Mouse (Mus musculus) stomach, embryonic 16.5 days (tissue): ENCODE data around the gene Iqsec1. TPM values are rescaled to one million over a fixed set of nuclear protein-coding genes. Genes with fewer than 3 reads are reported as not detected.

Experiments used
- ATAC-seq: fragments of 200-750 bp; cut with Nextera tagmentation; 2 replicates; pipeline ENCODE4 v1.8.0; 2017; ENCODE audit warnings: moderate number of reproducible peaks, moderate TSS enrichment; ENCODE audit not compliant: insufficient read depth, low FRiP score
- H3K27ac ChIP-seq: fragments of 300-500 bp; sonication (generic); 2 replicates; pipeline ENCODE4 v1.5.1; 2014; ENCODE audit warnings: low read length
- H3K27me3 ChIP-seq: fragments of 300-500 bp; sonication (generic); 2 replicates; pipeline ENCODE4 v1.6.1; 2014; ENCODE audit warnings: low read length, control low read depth, mixed read lengths; ENCODE audit not compliant: control insufficient read depth, insufficient read depth
- H3K36me3 ChIP-seq: fragments of 300-500 bp; sonication (generic); 2 replicates; pipeline ENCODE4 v1.6.1; 2014; ENCODE audit warnings: low read length; ENCODE audit not compliant: control insufficient read depth, insufficient read depth
- H3K4me1 ChIP-seq: fragments of 300-500 bp; sonication (generic); 2 replicates; pipeline ENCODE4 v1.6.1; 2014; ENCODE audit warnings: low read length, control low read depth, mixed read lengths; ENCODE audit not compliant: control insufficient read depth, insufficient read depth
- H3K4me2 ChIP-seq: fragments of 300-500 bp; sonication (generic); 2 replicates; pipeline ENCODE4 v1.6.1; 2014; ENCODE audit warnings: low read depth, low read length, mixed read lengths
- H3K4me3 ChIP-seq: fragments of 300-500 bp; sonication (generic); replicated peaks from 2 replicates; pipeline ENCODE4 v1.5.1; 2014; ENCODE audit warnings: mild to moderate bottlenecking, low read length
- H3K9ac ChIP-seq: fragments of 300-500 bp; sonication (generic); 2 replicates; pipeline ENCODE4 v1.6.1; 2014; ENCODE audit warnings: low read length
- H3K9me3 ChIP-seq: fragments of 300-500 bp; sonication (generic); replicated peaks from 2 replicates; pipeline ENCODE4 v1.6.1; 2016; ENCODE audit warnings: low read length, control low read depth; ENCODE audit not compliant: control insufficient read depth
- WGBS: fragments of 180-500 bp; shearing (Covaris S2); extraction: QIAGEN DNeasy Blood & Tissue Kit; methylation state at CpG from one replicate; pipeline ENCODE4 v1.1.7; 2014; 5-methylcytosine and 5-hydroxymethylcytosine counted together
- polyA plus RNA-seq: library from polyadenylated mRNA; unstranded; fragments of >200 nt; fragmentation: Nextera tagmentation; extraction: Ambion mirVana; gene quantifications from 2 replicates; pipeline ENCODE4 v1.2.1, GENCODE M21; 2015

The Iqsec1 gene
- polyA plus RNA-seq, 1 experiment from 2014 or later = 8.3 TPM

GRCm38 (mm10) chr6:90780532-90780931, 208.0 kb downstream of the Iqsec1 start:
- Histone ChIP-seq H3K9me3 (no peaks in the 10 kb centered on the region), H3K27ac (no peak overlapping the region), H3K9ac (no peak overlapping the region), H3K4me3 (no peak overlapping the region), H3K4me2 (no peak overlapping the region), H3K36me3 (no peaks in the 10 kb centered on the region), H3K27me3 (no peaks in the 10 kb centered on the region), H3K4me1 (peaks cover 7% of the 10 kb centered on the region)
- no peak for ATAC-seq
- WGBS = 51% methylated on average over 2 of the region's 2 CpGs

DNA sequence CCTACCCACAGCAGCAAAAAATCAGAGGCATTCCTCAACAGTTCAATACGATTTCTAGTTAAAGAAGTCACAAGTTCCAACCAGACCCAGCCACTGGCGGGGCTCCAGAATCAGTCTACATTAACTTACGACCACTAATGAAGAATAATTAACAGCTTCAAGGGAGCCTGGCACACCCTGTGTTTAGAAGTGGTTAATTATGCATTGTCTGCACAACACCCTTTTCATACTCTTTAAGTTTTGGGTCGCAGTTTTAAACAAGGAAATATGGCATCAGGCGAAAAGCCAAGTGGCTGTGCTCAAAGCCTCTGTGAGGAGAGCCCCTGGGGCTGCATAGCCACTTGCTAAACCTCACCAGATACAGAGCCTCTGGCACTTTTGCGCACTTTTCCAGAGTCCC, 209.6 kb downstream of the Iqsec1 start:
- 71% methylated on average over 6 of the region's 6 CpGs for WGBS
- peaks cover 7% of the 10 kb centered on the region for H3K4me1 ChIP-seq
- no peaks in the 10 kb centered on the region for H3K27me3 ChIP-seq
- ATAC-seq = no peak
- H3K4me3 ChIP-seq = no peak overlapping the region
- H3K9me3 ChIP-seq = no peaks in the 10 kb centered on the region
- no peaks in the 10 kb centered on the region for H3K36me3 ChIP-seq
- no peak overlapping the region for H3K4me2 ChIP-seq
- no peak overlapping the region for H3K9ac ChIP-seq
- no peak overlapping the region for H3K27ac ChIP-seq

GRCm38 (mm10) chr6:90777302-90777701, 211.2 kb downstream of the Iqsec1 start:
- H3K4me3 ChIP-seq = no peak overlapping the region
- peaks cover 6% of the 10 kb centered on the region for H3K4me1 ChIP-seq
- H3K4me2 ChIP-seq = no peak overlapping the region
- H3K9ac ChIP-seq = no peak overlapping the region
- 79% methylated on average over 1 of the region's 1 CpGs for WGBS
- no peaks in the 10 kb centered on the region for H3K9me3 ChIP-seq
- H3K27ac ChIP-seq = no peak overlapping the region
- H3K27me3 ChIP-seq = no peaks in the 10 kb centered on the region
- no peak for ATAC-seq
- H3K36me3 ChIP-seq = no peaks in the 10 kb centered on the region

DNA sequence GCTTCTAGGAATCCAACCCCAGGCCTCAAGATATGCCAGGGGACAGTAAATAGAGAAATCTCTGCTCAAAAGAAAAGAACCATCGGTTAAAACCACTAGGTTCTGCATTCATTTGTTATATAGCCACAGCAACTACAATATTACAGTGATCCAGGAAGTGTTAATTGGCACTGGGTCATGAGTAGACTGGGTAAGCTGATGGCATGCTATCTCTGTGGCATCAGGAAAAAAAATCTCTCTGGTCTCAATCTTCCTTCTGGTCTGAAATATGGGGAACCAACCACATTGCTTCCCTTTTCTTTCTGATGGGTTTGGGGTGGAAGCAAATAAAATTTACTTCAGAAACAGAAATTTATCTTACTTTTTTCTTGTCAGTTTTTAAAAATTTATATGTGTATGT, 212.9 kb downstream of the Iqsec1 start:
- no peaks in the 10 kb centered on the region for H3K4me1 ChIP-seq
- no peaks in the 10 kb centered on the region for H3K9me3 ChIP-seq
- WGBS = 85% methylated on average over 1 of the region's 1 CpGs
- no peak overlapping the region for H3K27ac ChIP-seq
- no peaks in the 10 kb centered on the region for H3K27me3 ChIP-seq
- no peaks in the 10 kb centered on the region for H3K36me3 ChIP-seq
- no peak overlapping the region for H3K9ac ChIP-seq
- no peak for ATAC-seq
- no peak overlapping the region for H3K4me3 ChIP-seq
- H3K4me2 ChIP-seq = no peak overlapping the region

DNA sequence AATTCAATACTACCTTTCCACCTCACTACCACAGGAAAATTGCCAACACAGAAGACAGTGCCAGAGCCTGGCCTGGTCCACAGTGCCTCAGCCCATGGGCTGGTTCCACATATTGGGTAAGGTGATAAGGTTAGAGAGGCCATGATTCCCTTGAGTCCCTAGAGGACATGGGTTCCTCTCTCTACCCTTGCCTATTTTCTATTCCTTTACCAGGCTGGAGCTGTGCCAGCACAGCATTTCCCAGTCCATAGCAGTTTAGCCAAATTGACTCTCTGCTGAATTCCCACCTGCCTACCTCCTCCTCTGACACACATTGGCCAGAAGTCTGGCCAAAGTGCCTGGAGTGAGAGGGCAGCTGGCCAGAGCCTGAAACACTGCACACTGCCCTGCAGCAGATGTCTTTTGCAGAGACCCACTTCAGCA, 214.7 kb downstream of the Iqsec1 start:
- no peaks in the 10 kb centered on the region for H3K4me1 ChIP-seq
- H3K27ac ChIP-seq = no peak overlapping the region
- H3K36me3 ChIP-seq = no peaks in the 10 kb centered on the region
- no peaks in the 10 kb centered on the region for H3K9me3 ChIP-seq
- H3K4me2 ChIP-seq = no peak overlapping the region
- H3K27me3 ChIP-seq = no peaks in the 10 kb centered on the region
- ATAC-seq = no peak
- H3K4me3 ChIP-seq = no peak overlapping the region
- no peak overlapping the region for H3K9ac ChIP-seq

DNA sequence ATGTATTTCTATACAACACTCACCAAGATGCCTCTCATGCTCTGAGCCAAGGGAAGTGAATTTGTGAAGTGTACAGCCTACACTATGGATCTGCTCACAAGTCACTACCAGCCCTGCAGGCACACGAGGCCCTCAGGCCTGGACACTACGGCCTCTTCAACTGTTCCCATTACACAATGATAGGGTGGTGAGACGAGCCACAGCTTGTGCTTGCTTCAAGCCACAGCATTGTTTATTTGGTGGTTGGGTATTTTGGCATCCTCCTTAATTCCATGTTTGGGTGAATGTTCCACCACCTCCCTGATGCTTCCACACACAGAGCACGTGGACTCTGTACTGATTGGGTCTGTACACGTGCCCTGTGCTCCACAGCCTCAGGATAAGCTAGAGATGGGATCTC, 216.4 kb downstream of the Iqsec1 start:
- no peak overlapping the region for H3K4me2 ChIP-seq
- no peaks in the 10 kb centered on the region for H3K9me3 ChIP-seq
- no peaks in the 10 kb centered on the region for H3K27me3 ChIP-seq
- H3K36me3 ChIP-seq = no peaks in the 10 kb centered on the region
- no peak overlapping the region for H3K9ac ChIP-seq
- 74% methylated on average over 5 of the region's 5 CpGs for WGBS
- ATAC-seq = no peak
- no peak overlapping the region for H3K27ac ChIP-seq
- no peaks in the 10 kb centered on the region for H3K4me1 ChIP-seq
- H3K4me3 ChIP-seq = no peak overlapping the region

DNA sequence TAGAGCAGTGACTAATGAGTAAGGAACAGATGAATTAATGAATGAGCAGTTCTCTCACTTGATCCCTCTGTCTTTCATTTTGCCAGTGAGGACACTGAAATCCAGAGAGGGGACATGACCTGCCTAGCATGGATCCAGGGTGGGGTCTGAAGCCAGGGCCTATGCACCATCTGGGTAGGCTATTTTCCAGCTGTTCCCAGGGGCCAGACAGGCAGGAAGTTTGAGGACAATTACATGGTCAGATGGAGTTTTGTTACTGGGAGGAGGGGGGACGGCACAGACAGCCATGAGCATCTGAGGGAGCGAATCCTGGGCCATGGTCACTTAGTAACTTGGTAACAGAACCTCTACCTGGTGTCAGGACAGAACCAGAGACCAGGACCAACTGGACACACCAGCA, 220.0 kb downstream of the Iqsec1 start:
- 62% methylated on average over 2 of the region's 2 CpGs for WGBS

GRCm38 (mm10) chr6:90767874-90768273, 220.6 kb downstream of the Iqsec1 start:
- H3K9ac ChIP-seq = no peak overlapping the region
- peaks cover 16% of the 10 kb centered on the region for H3K4me1 ChIP-seq
- no peak overlapping the region for H3K4me2 ChIP-seq
- H3K9me3 ChIP-seq = no peaks in the 10 kb centered on the region
- H3K36me3 ChIP-seq = no peaks in the 10 kb centered on the region
- no peak for ATAC-seq
- no peaks in the 10 kb centered on the region for H3K27me3 ChIP-seq
- WGBS = 94% methylated on average over 1 of the region's 1 CpGs
- no peak overlapping the region for H3K4me3 ChIP-seq
- no peak overlapping the region for H3K27ac ChIP-seq

More for the DNA sequence above, 220.0 kb downstream of the Iqsec1 start:
- no peak overlapping the region for H3K4me2 ChIP-seq
- H3K4me1 ChIP-seq = peaks cover 16% of the 10 kb centered on the region
- H3K36me3 ChIP-seq = no peaks in the 10 kb centered on the region
- no peak for ATAC-seq
- H3K27me3 ChIP-seq = no peaks in the 10 kb centered on the region
- H3K27ac ChIP-seq = no peak overlapping the region
- H3K9me3 ChIP-seq = no peaks in the 10 kb centered on the region
- no peak overlapping the region for H3K4me3 ChIP-seq
- H3K9ac ChIP-seq = no peak overlapping the region

- no peak overlapping the region for H3K4me3 ChIP-seq
- peaks cover 16% of the 10 kb centered on the region for H3K4me1 ChIP-seq
- H3K27me3 ChIP-seq = no peaks in the 10 kb centered on the region
- no peak for ATAC-seq
- 66% methylated on average over 2 of the region's 2 CpGs for WGBS
- 0 out of 2 replicates have a peak overlapping the region, but pooled peaks have one; percentile 4 for H3K9ac ChIP-seq
- H3K36me3 ChIP-seq = no peaks in the 10 kb centered on the region
- H3K9me3 ChIP-seq = no peaks in the 10 kb centered on the region
- H3K4me2 ChIP-seq = no peak overlapping the region
- peak overlapping the region; percentile 67 for H3K27ac ChIP-seq
These were observed 223.7 kb downstream of the Iqsec1 start for GRCm38 (mm10) chr6:90764753-90765152.
